Mouse (Mus musculus): Measurements from ENCODE around the gene Stxbp2.

DNA sequence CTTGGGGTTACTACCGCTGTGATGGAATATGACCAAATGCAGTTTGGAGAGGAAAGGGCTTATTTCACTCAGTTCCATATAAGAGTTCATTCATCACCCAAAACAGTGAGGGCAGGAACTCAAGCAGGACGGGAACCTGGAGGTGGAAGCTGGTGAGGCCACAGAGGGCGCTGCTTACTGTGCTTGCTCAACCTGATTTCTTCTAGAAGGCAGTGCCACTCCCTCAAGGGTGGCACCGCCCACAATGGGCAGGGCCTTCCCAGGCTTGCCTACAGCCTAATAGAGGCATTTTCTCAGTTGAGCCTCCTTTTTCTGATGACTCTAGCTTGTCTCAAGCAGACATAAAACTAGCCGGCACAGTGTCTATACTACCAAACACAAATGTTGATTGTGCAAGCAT is 15.0 kb downstream of the Stxbp2 start:
- TF ChIP-seq KAT2A (conservative IDR thresholded peaks at IDR 0.05; ENCODE audit: low read depth, low read length), result no peak
- TF ChIP-seq POLR2AphosphoS5 (IDR thresholded peaks at IDR 0.05; ENCODE audit: borderline replicate concordance, low read depth, low read length), result no peak
- no peak for TF ChIP-seq MYC (IDR thresholded peaks at IDR 0.05; ENCODE audit: low read depth, low read length)
- no peak for TF ChIP-seq POLR2A (IDR thresholded peaks at IDR 0.05; ENCODE audit: control insufficient read depth in 1 of 2, insufficient read depth in 1 of 2, low read depth in 1 of 2, low read length in 2 of 2, poor library complexity in 1 of 2)
- no peak for TF ChIP-seq BHLHE40 (IDR thresholded peaks at IDR 0.05; ENCODE audit: borderline replicate concordance, low read depth, low read length)
- no peak for TF ChIP-seq E2F4 (IDR thresholded peaks at IDR 0.05; ENCODE audit: borderline replicate concordance, low read depth, low read length)
- no peak for TF ChIP-seq EP300 (IDR thresholded peaks at IDR 0.05; ENCODE audit: low read depth in 1 of 2, low read length in 2 of 2)
- TF ChIP-seq USF1 (IDR thresholded peaks at IDR 0.05; ENCODE audit: low read depth, low read length), result no peak
- peak; percentile 37 to 64 (median 58) for TF ChIP-seq CTCF (IDR thresholded peaks at IDR 0.05 in 2 of 3, conservative IDR thresholded peaks at IDR 0.05 in 1 of 3; ENCODE audit: control insufficient read depth in 1 of 3, insufficient read depth in 1 of 3, low read depth in 2 of 3, low read length in 3 of 3, poor library complexity in 1 of 3, severe bottlenecking in 1 of 3)
